Comparison of ENCODE assay signal across 7 mouse cellular contexts in genomic region chr17:71526711-71527564, GRCm38 (mm10). TPM values are rescaled to one million over a fixed set of nuclear protein-coding genes. Genes with fewer than 3 reads are reported as not detected.
DNase-seq lines count a peak whose midpoint lies in the region; ATAC-seq lines count a peak whose summit lies in the region.

TSS of gene Ndc80 (minus strand) at chr17:71526857.

- no peaks in the 10 kb centered on the region for H3K27me3 ChIP-seq in embryonic facial prominence, embryonic 11.5 days (ENCODE audit: control insufficient read depth, insufficient read depth, low read length)
- no peaks in the 10 kb centered on the region for H3K27me3 ChIP-seq in limb, embryonic 10.5 days (ENCODE audit: low read depth, poor library complexity, severe bottlenecking)
- no peaks in the 10 kb centered on the region for H3K27me3 ChIP-seq in midbrain, embryonic 13.5 days

- H3K36me3 ChIP-seq in embryonic facial prominence, embryonic 11.5 days (replicated peaks; ENCODE audit: control insufficient read depth, insufficient read depth, low read depth, low read length) = no peaks in the 10 kb centered on the region; the same call in 1 of the 2 replicates
- H3K36me3 ChIP-seq in limb, embryonic 10.5 days = peaks cover 19% of the 10 kb centered on the region
- H3K36me3 ChIP-seq in midbrain, embryonic 13.5 days = 0 out of 2 replicates have a peak, but pooled peaks cover 5% of the 10 kb centered on the region

- H3K9ac ChIP-seq in embryonic facial prominence, embryonic 11.5 days (replicated peaks; ENCODE audit: low read length) = peak within 1 kb of the TSS; percentile 78
- peak within 1 kb of the TSS; percentile 59 for H3K9ac ChIP-seq in midbrain, embryonic 13.5 days (replicated peaks)

- peak within 1 kb of the TSS; percentile 95 for H3K27ac ChIP-seq in embryonic facial prominence, embryonic 11.5 days (replicated peaks; ENCODE audit: low read depth, low read length)
- peak within 1 kb of the TSS; percentile 95 for H3K27ac ChIP-seq in limb, embryonic 10.5 days
- peak within 1 kb of the TSS; percentile 91 for H3K27ac ChIP-seq in midbrain, embryonic 13.5 days

- ATAC-seq in embryonic facial prominence, embryonic 11.5 days (replicated peaks; ENCODE audit: insufficient number of reproducible peaks, low FRiP score, low TSS enrichment, low read depth) = peak; percentile 98
- peak; percentile 90 for ATAC-seq in granulocyte monocyte progenitor cell, adult 5-6 weeks (replicated peaks; ENCODE audit: poor library complexity, severe bottlenecking)
- ATAC-seq in midbrain, embryonic 13.5 days = peak; percentile 99

- WGBS in embryonic facial prominence, embryonic 11.5 days = under 1% methylated on average over 66 of the region's 66 CpGs
- WGBS in limb, embryonic 10.5 days = under 1% methylated on average over 66 of the region's 66 CpGs
- under 1% methylated on average over 66 of the region's 66 CpGs for WGBS in midbrain, embryonic 13.5 days

- no peaks in the 10 kb centered on the region for H3K4me1 ChIP-seq in embryonic facial prominence, embryonic 11.5 days (ENCODE audit: control insufficient read depth, insufficient read depth, low read length)
- H3K4me1 ChIP-seq in limb, embryonic 10.5 days = peaks cover 15% of the 10 kb centered on the region
- H3K4me1 ChIP-seq in midbrain, embryonic 13.5 days (replicated peaks) = peaks cover 19% of the 10 kb centered on the region

- H3K4me3 ChIP-seq in embryonic facial prominence, embryonic 11.5 days (ENCODE audit: low read depth, low read length) = peak within 1 kb of the TSS; percentile 57
- H3K4me3 ChIP-seq in limb, embryonic 10.5 days = peak within 1 kb of the TSS; percentile 67
- H3K4me3 ChIP-seq in midbrain, embryonic 13.5 days (replicated peaks) = peak within 1 kb of the TSS; percentile 51

- DNase-seq in adrenal gland, postnatal 14 days = peak; percentile 96
- peak; percentile 94 for DNase-seq in embryonic facial prominence, embryonic 11.5 days (ENCODE audit: low spot score)
- DNase-seq in kidney, adult 11 months = peak; percentile 95
- peak; percentile 94 for DNase-seq in limb, embryonic 10.5 days (ENCODE audit: low spot score)
- peak; percentile 91 for DNase-seq in spleen, adult 12 weeks (ENCODE audit: low spot score)

- peak within 1 kb of the TSS; percentile 70 for H3K4me2 ChIP-seq in embryonic facial prominence, embryonic 11.5 days (ENCODE audit: low read depth, low read length)
- H3K4me2 ChIP-seq in midbrain, embryonic 13.5 days (replicated peaks) = peak within 1 kb of the TSS; percentile 67

- no peaks in the 10 kb centered on the region for H3K9me3 ChIP-seq in embryonic facial prominence, embryonic 11.5 days (replicated peaks; ENCODE audit: control insufficient read depth, low read length)
- H3K9me3 ChIP-seq in limb, embryonic 10.5 days (replicated peaks) = no peaks in the 10 kb centered on the region
- no peaks in the 10 kb centered on the region for H3K9me3 ChIP-seq in midbrain, embryonic 13.5 days

RNA-seq across cellular contexts. Expression of gene Ndc80, which starts in this region (rescaled TPM):
- total RNA-seq in adrenal gland, postnatal 14 days (2021) = 9.2 and 9.4 TPM in 2 replicates
- polyA plus RNA-seq in embryonic facial prominence, embryonic 11.5 days (2014; fragmentation: Nextera tagmentation; extraction: Ambion mirVana) = 60.9 and 76.3 TPM in 2 replicates
- 23.1 and 24.6 TPM in 2 replicates for total RNA-seq in granulocyte monocyte progenitor cell, adult 5-6 weeks (2014; fragmentation: Nextera tagmentation)
- total RNA-seq in granulocyte monocyte progenitor cell, adult 5-6 weeks (2017) = 76.7 and 80.4 TPM in 2 replicates
- 53.4 and 59.9 TPM in 2 replicates for polyA plus RNA-seq in limb, embryonic 10.5 days (2016; fragmentation: Nextera tagmentation; extraction: Ambion mirVana)
- 19.7 and 20.0 TPM in 2 replicates for polyA plus RNA-seq in midbrain, embryonic 13.5 days (2015; fragmentation: Nextera tagmentation; extraction: Ambion mirVana)

Comparison
In these comparisons a context has a peak if more than half of its experiments do, and no peak if none do; other contexts are left out.
1. Peak in every context shown above with its lines: DNase-seq, ATAC-seq, H3K4me3 ChIP-seq and H3K27ac ChIP-seq.